Mouse (Mus musculus) CH12F3 (cell line): Measurements from ENCODE around the gene Zfp719.

Experiments
- in situ Hi-C: fragments of 300-500 bp; cut with MboI; formaldehyde crosslinking; loops from 2 replicates; pipeline ENCODE4 v1.14.3; 2020; ENCODE audit warnings: low sequenced_read_pairs

The Zfp719 gene

GRCm38 (mm10) chr7:43579440-43580171 lies at the start of gene Zfp719:
Gene Zfp719 (plus strand): TSS chr7:43579610.
- in situ Hi-C loops = no loop called here

- in situ Hi-C loops = no loop called here
These were observed 49.1 kb upstream of the Zfp719 start for GRCm38 (mm10) chr7:43530216-43530785.

- in situ Hi-C loops = no loop called here
These were observed 46.4 kb upstream of the Zfp719 start for GRCm38 (mm10) chr7:43532936-43533505.

- in situ Hi-C loops = no loop called here
These were observed 40.9 kb upstream of the Zfp719 start for GRCm38 (mm10) chr7:43538524-43538923.

GRCm38 (mm10) chr7:43544225-43544977 lies 35.0 kb upstream of the Zfp719 start, which contains the start of gene Cd33:
Gene Cd33 (minus strand): TSS chr7:43544428.
- in situ Hi-C loops = no loop called here

GRCm38 (mm10) chr7:43545656-43546545 lies 33.5 kb upstream of the Zfp719 start:
- in situ Hi-C loops = no loop called here

- in situ Hi-C loops = no loop called here
These were observed 31.7 kb upstream of the Zfp719 start for GRCm38 (mm10) chr7:43547666-43548065.

- in situ Hi-C loops = no loop called here
These were observed 31.2 kb upstream of the Zfp719 start for GRCm38 (mm10) chr7:43548206-43548605.

- in situ Hi-C loops = no loop called here
These were observed 26.3 kb upstream of the Zfp719 start for GRCm38 (mm10) chr7:43553153-43553552.

- in situ Hi-C loops = no loop called here
These were observed 24.9 kb upstream of the Zfp719 start for GRCm38 (mm10) chr7:43554550-43554949.

GRCm38 (mm10) chr7:43555351-43555750 lies 24.1 kb upstream of the Zfp719 start:
- in situ Hi-C loops = no loop called here

- in situ Hi-C loops = no loop called here
These were observed 22.5 kb upstream of the Zfp719 start for GRCm38 (mm10) chr7:43556901-43557300.

- in situ Hi-C loops = no loop called here
These were observed 17.3 kb upstream of the Zfp719 start, which contains the start of gene Zfp658 for GRCm38 (mm10) chr7:43562006-43562633. Gene Zfp658 (plus strand): TSS chr7:43562256.

GRCm38 (mm10) chr7:43562651-43563070 lies 16.7 kb upstream of the Zfp719 start:
- in situ Hi-C loops = no loop called here

GRCm38 (mm10) chr7:43563300-43563699 lies 16.1 kb upstream of the Zfp719 start:
- in situ Hi-C loops = no loop called here

- in situ Hi-C loops = no loop called here
These were observed 8.2 kb upstream of the Zfp719 start for GRCm38 (mm10) chr7:43571216-43571615.

- in situ Hi-C loops = no loop called here
These were observed 1.1 kb downstream of the Zfp719 start for GRCm38 (mm10) chr7:43580526-43580925.

- in situ Hi-C loops = no loop called here
These were observed 5.4 kb downstream of the Zfp719 start for GRCm38 (mm10) chr7:43584790-43585189.

- in situ Hi-C loops = no loop called here
These were observed 22.5 kb downstream of the Zfp719 start for GRCm38 (mm10) chr7:43601884-43602283.
